Mouse (Mus musculus) limb, embryonic 14.5 days (tissue): ENCODE results near the gene Apol7e. TPM values are rescaled to one million over a fixed set of nuclear protein-coding genes. Genes with fewer than 3 reads are reported as not detected.

Source experiments
- ATAC-seq: fragments of 200-750 bp; cut with Nextera tagmentation; 2 replicates; pipeline ENCODE4 v1.8.0; 2017; ENCODE audit warnings: low read depth, moderate number of reproducible peaks, moderate TSS enrichment; ENCODE audit not compliant: low FRiP score
- DNase-seq: peaks from one replicate; pipeline ENCODE4 v3.0.0-alpha.2; 2015; ENCODE audit warnings: low spot score
- H3K27ac ChIP-seq: fragments of 300-500 bp; sonication (generic); replicated peaks from 2 replicates; pipeline ENCODE4 v1.5.1; 2014; ENCODE audit warnings: low read depth, mild to moderate bottlenecking, low read length, moderate library complexity, mixed read lengths
- H3K27me3 ChIP-seq: fragments of 300-500 bp; sonication (generic); 2 replicates; pipeline ENCODE4 v1.6.1; 2014; ENCODE audit warnings: low read length, mixed read lengths; ENCODE audit not compliant: control insufficient read depth, insufficient read depth
- H3K36me3 ChIP-seq: fragments of 300-500 bp; sonication (generic); 2 replicates; pipeline ENCODE4 v1.6.1; 2014; ENCODE audit warnings: mild to moderate bottlenecking, low read length, moderate library complexity, mixed read lengths; ENCODE audit not compliant: control insufficient read depth, insufficient read depth
- H3K4me1 ChIP-seq: fragments of 300-500 bp; sonication (generic); 2 replicates; pipeline ENCODE4 v1.6.1; 2014; ENCODE audit warnings: antibody characterized with exemption, low read length, mixed read lengths; ENCODE audit not compliant: control insufficient read depth, insufficient read depth
- H3K4me2 ChIP-seq: fragments of 300-500 bp; sonication (generic); replicated peaks from 2 replicates; pipeline ENCODE4 v1.6.1; 2014; ENCODE audit warnings: low read depth, mild to moderate bottlenecking, low read length, moderate library complexity; ENCODE audit not compliant: severe bottlenecking
- H3K4me3 ChIP-seq: fragments of 300-500 bp; sonication (generic); replicated peaks from 2 replicates; pipeline ENCODE4 v1.5.1; 2014; ENCODE audit warnings: low read length
- H3K9ac ChIP-seq: fragments of 300-500 bp; sonication (generic); 2 replicates; pipeline ENCODE4 v1.6.1; 2014; ENCODE audit warnings: mild to moderate bottlenecking, low read depth, low read length, moderate library complexity; ENCODE audit not compliant: severe bottlenecking
- H3K9me3 ChIP-seq: fragments of 300-500 bp; sonication (generic); 2 replicates; pipeline ENCODE4 v1.6.1; 2016; ENCODE audit warnings: low read length; ENCODE audit not compliant: control insufficient read depth
- POLR2A ChIP-seq: fragments of 200-500 bp; IDR thresholded peaks from 2 replicates; pipeline ENCODE4 v1.8.0; 2012; ENCODE audit warnings: inconsistent platforms, mild to moderate bottlenecking, moderate library complexity, borderline replicate concordance; ENCODE audit not compliant: insufficient read depth, insufficient read length; ENCODE audit errors: extremely low read depth
- WGBS: fragments of 180-500 bp; shearing (Covaris S2); extraction: QIAGEN DNeasy Blood & Tissue Kit; methylation state at CpG from one replicate; pipeline ENCODE4 v1.1.7; 2014; 5-methylcytosine and 5-hydroxymethylcytosine counted together
- polyA plus RNA-seq, 2 experiments: library from polyadenylated mRNA; depleted of rRNA in 1 of 2; stranded (reverse) in 1 of 2; unstranded in 1 of 2; fragments of >200 nt; fragmentation: Nextera tagmentation in 1 of 2; extraction: Ambion mirVana in 1 of 2; gene quantifications; 2 replicates each; pipeline versions ENCODE4 v1.2.1 to v1.2.3; 2012 to 2014

The Apol7e gene
- polyA plus RNA-seq, 2 experiments = 0.16 TPM; not detected in 1

GRCm38 (mm10) chr15:77760037-77760436 lies 61.4 kb downstream of the Apol7e start:
- H3K27ac ChIP-seq = no peak overlapping the region
- no peak overlapping the region for H3K4me3 ChIP-seq
- H3K36me3 ChIP-seq = peaks cover 47% of the 10 kb centered on the region
- 91% methylated on average over 12 of the region's 16 CpGs for WGBS
- no peaks in the 10 kb centered on the region for H3K4me1 ChIP-seq
- no peak for TF ChIP-seq POLR2A
- ATAC-seq (no peak), DNase-seq (no peak)
- no peak overlapping the region for H3K9ac ChIP-seq
- H3K27me3 ChIP-seq = no peaks in the 10 kb centered on the region
- no peaks in the 10 kb centered on the region for H3K9me3 ChIP-seq
- no peak overlapping the region for H3K4me2 ChIP-seq

GRCm38 (mm10) chr15:77761083-77761482 lies 62.4 kb downstream of the Apol7e start:
- no peak for TF ChIP-seq POLR2A
- no peak overlapping the region for H3K4me2 ChIP-seq
- no peak overlapping the region for H3K4me3 ChIP-seq
- no peak overlapping the region for H3K27ac ChIP-seq
- H3K4me1 ChIP-seq = no peaks in the 10 kb centered on the region
- no peak overlapping the region for H3K9ac ChIP-seq
- WGBS = 98% methylated on average over 7 of the region's 7 CpGs
- H3K36me3 ChIP-seq = peaks cover 58% of the 10 kb centered on the region
- no peaks in the 10 kb centered on the region for H3K27me3 ChIP-seq
- DNase-seq = no peak
- no peak for ATAC-seq
- H3K9me3 ChIP-seq = no peaks in the 10 kb centered on the region

- no peaks in the 10 kb centered on the region for H3K9me3 ChIP-seq
- no peaks in the 10 kb centered on the region for H3K27me3 ChIP-seq
- no peak overlapping the region for H3K9ac ChIP-seq
- peaks cover 65% of the 10 kb centered on the region for H3K36me3 ChIP-seq
- H3K4me3 ChIP-seq = no peak overlapping the region
- no peak overlapping the region for H3K4me2 ChIP-seq
- peak; percentile 36 for DNase-seq
- H3K27ac ChIP-seq = no peak overlapping the region
- no peak for TF ChIP-seq POLR2A
- no peak for ATAC-seq
- H3K4me1 ChIP-seq = no peaks in the 10 kb centered on the region
- whole genome bisulfite sequencing = 72% methylated on average over 22 of the region's 22 CpGs
These were observed 63.1 kb downstream of the Apol7e start for GRCm38 (mm10) chr15:77761561-77762380.

GRCm38 (mm10) chr15:77763050-77763449 lies 64.4 kb downstream of the Apol7e start:
- H3K36me3 ChIP-seq = peaks cover 77% of the 10 kb centered on the region
- whole genome bisulfite sequencing = 88% methylated on average over 16 of the region's 16 CpGs

GRCm38 (mm10) chr15:77763702-77764101 lies 65.0 kb downstream of the Apol7e start:
- no peak for TF ChIP-seq POLR2A
- Histone ChIP-seq H3K4me2 (no peak overlapping the region), H3K27ac (peak overlapping the region; percentile 52; the same call in 1 of the 2 replicates), H3K4me3 (no peak overlapping the region), H3K36me3 (peaks cover 84% of the 10 kb centered on the region), H3K27me3 (no peaks in the 10 kb centered on the region), H3K9me3 (no peaks in the 10 kb centered on the region), H3K9ac (no peak overlapping the region), H3K4me1 (no peaks in the 10 kb centered on the region)
- DNase-seq (no peak), ATAC-seq (no peak)
- 81% methylated on average over 11 of the region's 11 CpGs for WGBS

More at GRCm38 (mm10) chr15:77763050-77763449, 64.4 kb downstream of the Apol7e start:
- H3K27me3 ChIP-seq = no peaks in the 10 kb centered on the region
- no peak overlapping the region for H3K9ac ChIP-seq
- TF ChIP-seq POLR2A = no peak
- H3K4me1 ChIP-seq = no peaks in the 10 kb centered on the region
- H3K4me2 ChIP-seq = no peak overlapping the region
- no peak overlapping the region for H3K4me3 ChIP-seq
- H3K27ac ChIP-seq = no peak overlapping the region
- no peak for ATAC-seq
- DNase-seq = no peak
- no peaks in the 10 kb centered on the region for H3K9me3 ChIP-seq
